Mouse (Mus musculus) megakaryocyte-erythroid progenitor cell, adult 5-6 weeks (primary cell): ENCODE data around the gene Nr2f1. TPM values are rescaled to one million over a fixed set of nuclear protein-coding genes. Genes with fewer than 3 reads are reported as not detected.

ENCODE experiments used
- total RNA-seq, 2 experiments: library from RNA; stranded (forward) in 1 of 2; stranded (reverse) in 1 of 2; fragments of 200-1000, 215-1000 nt in 1 of 2; fragments of >200 nt in 1 of 2; fragmentation: Nextera tagmentation in 1 of 2; gene quantifications; 2 replicates each; pipeline ENCODE4 v1.2.3; 2014 to 2017

The Nr2f1 gene
- total RNA-seq, 2 experiments from 2014 or later: not detected

Other genes starting within 250 kb of the Nr2f1 start
- gene Pou5f2, start 174.9 kb downstream of the Nr2f1 start, total RNA-seq (2014; fragmentation: Nextera tagmentation): 8.6 and 11.5 TPM in 2 replicates
- gene Pou5f2, start 174.9 kb downstream of the Nr2f1 start, total RNA-seq (2017): 0.70 TPM in 1 of 2 replicates, not detected in the other